Mouse (Mus musculus) limb, embryonic 12.5 days (tissue): ENCODE results near the gene Gm11020. TPM values are rescaled to one million over a fixed set of nuclear protein-coding genes. Genes with fewer than 3 reads are reported as not detected.

Source experiments
- ATAC-seq: fragments of 200-750 bp; cut with Nextera tagmentation; 2 replicates; pipeline ENCODE4 v1.8.0; 2017; ENCODE audit warnings: low read depth, moderate TSS enrichment; ENCODE audit not compliant: insufficient number of reproducible peaks, insufficient read depth, low FRiP score, low TSS enrichment
- H3K27ac ChIP-seq: fragments of 300-500 bp; sonication (generic); 2 replicates; pipeline ENCODE4 v1.5.1; 2016; ENCODE audit warnings: mild to moderate bottlenecking, moderate library complexity
- H3K27me3 ChIP-seq: fragments of 300-500 bp; sonication (generic); 2 replicates; pipeline ENCODE4 v1.6.1; 2016; ENCODE audit warnings: mild to moderate bottlenecking, moderate library complexity
- H3K36me3 ChIP-seq: fragments of 300-500 bp; sonication (generic); 2 replicates; pipeline ENCODE4 v1.6.1; 2016; ENCODE audit warnings: mild to moderate bottlenecking, moderate library complexity
- H3K4me1 ChIP-seq: fragments of 300-500 bp; sonication (generic); replicated peaks from 2 replicates; pipeline ENCODE4 v1.6.1; 2016
- H3K4me2 ChIP-seq: fragments of 300-500 bp; sonication (generic); 2 replicates; pipeline ENCODE4 v1.6.1; 2016; ENCODE audit warnings: mild to moderate bottlenecking, moderate library complexity
- H3K4me3 ChIP-seq: fragments of 300-500 bp; sonication (generic); replicated peaks from 2 replicates; pipeline ENCODE4 v1.5.1; 2016; ENCODE audit warnings: mild to moderate bottlenecking
- H3K9ac ChIP-seq: fragments of 300-500 bp; sonication (generic); replicated peaks from 2 replicates; pipeline ENCODE4 v1.6.1; 2016; ENCODE audit warnings: mild to moderate bottlenecking, moderate library complexity
- H3K9me3 ChIP-seq: fragments of 300-500 bp; sonication (generic); 2 replicates; pipeline ENCODE4 v1.6.1; 2016; ENCODE audit warnings: mild to moderate bottlenecking, moderate library complexity
- WGBS: fragments of 180-500 bp; shearing (Covaris S2); methylation state at CpG from one replicate; pipeline ENCODE4 v1.1.7; 2016; 5-methylcytosine and 5-hydroxymethylcytosine counted together
- polyA plus RNA-seq: library from polyadenylated mRNA; unstranded; fragments of >200 nt; fragmentation: Nextera tagmentation; extraction: Ambion mirVana; gene quantifications from 2 replicates; pipeline ENCODE4 v1.2.1, GENCODE M21; 2016

The Gm11020 gene
- polyA plus RNA-seq, 1 experiment from 2014 or later, result not detected

- H3K4me1 ChIP-seq, result peaks cover 9% of the 10 kb centered on the region; the same call in 1 of the 2 replicates
- no peak overlapping the region for H3K27ac ChIP-seq
- H3K4me2 ChIP-seq, result no peak overlapping the region
- 66% methylated on average over 5 of the region's 5 CpGs for WGBS
- no peak overlapping the region for H3K4me3 ChIP-seq
- H3K9me3 ChIP-seq, result no peaks in the 10 kb centered on the region
- ATAC-seq, result no peak
- H3K36me3 ChIP-seq, result 0 out of 2 replicates have a peak, but pooled peaks cover 5% of the 10 kb centered on the region
- H3K27me3 ChIP-seq, result no peaks in the 10 kb centered on the region
- no peak overlapping the region for H3K9ac ChIP-seq
Observed at GRCm38 (mm10) chr8:104367398-104367797, 46.0 kb downstream of the Gm11020 start.

- Histone ChIP-seq H3K27me3 (no peaks in the 10 kb centered on the region), H3K36me3 (0 out of 2 replicates have a peak, but pooled peaks cover 5% of the 10 kb centered on the region), H3K9ac (no peak overlapping the region), H3K4me1 (peaks cover 9% of the 10 kb centered on the region; the same call in 1 of the 2 replicates), H3K9me3 (no peaks in the 10 kb centered on the region), H3K4me3 (no peak overlapping the region), H3K4me2 (no peak overlapping the region), H3K27ac (no peak overlapping the region)
- ATAC-seq, result no peak
- WGBS, result 87% methylated on average over 12 of the region's 12 CpGs
Observed at GRCm38 (mm10) chr8:104369591-104369990, 48.2 kb downstream of the Gm11020 start.

- H3K4me3 ChIP-seq, result no peak overlapping the region
- no peak overlapping the region for H3K9ac ChIP-seq
- H3K27me3 ChIP-seq, result no peaks in the 10 kb centered on the region
- WGBS, result 74% methylated on average over 6 of the region's 6 CpGs
- H3K4me2 ChIP-seq, result no peak overlapping the region
- H3K9me3 ChIP-seq, result no peaks in the 10 kb centered on the region
- H3K27ac ChIP-seq, result no peak overlapping the region
- ATAC-seq, result no peak
- H3K36me3 ChIP-seq, result 0 out of 2 replicates have a peak, but pooled peaks cover 5% of the 10 kb centered on the region
- H3K4me1 ChIP-seq, result peaks cover 13% of the 10 kb centered on the region
Observed at GRCm38 (mm10) chr8:104370071-104370470, 48.7 kb downstream of the Gm11020 start.

GRCm38 (mm10) chr8:104371121-104371520, 49.8 kb downstream of the Gm11020 start:
- no peak overlapping the region for H3K4me2 ChIP-seq
- H3K27ac ChIP-seq, result no peak overlapping the region
- 91% methylated on average over 6 of the region's 6 CpGs for WGBS
- no peaks in the 10 kb centered on the region for H3K9me3 ChIP-seq
- peaks cover 21% of the 10 kb centered on the region for H3K4me1 ChIP-seq
- ATAC-seq, result no peak
- H3K9ac ChIP-seq, result no peak overlapping the region
- no peaks in the 10 kb centered on the region for H3K27me3 ChIP-seq
- H3K36me3 ChIP-seq, result 0 out of 2 replicates have a peak, but pooled peaks cover 5% of the 10 kb centered on the region
- no peak overlapping the region for H3K4me3 ChIP-seq

Other genes with a start within 250 kb of the Gm11020 start
- gene Cdh5, start 219.9 kb upstream of the Gm11020 start, polyA plus RNA-seq, result 16.2 and 19.2 TPM in 2 replicates
- gene Bean1, start 151.1 kb upstream of the Gm11020 start, polyA plus RNA-seq, result 0.42 and 0.53 TPM in 2 replicates
- 22.1 and 26.0 TPM in 2 replicates for gene Tk2, start 73.0 kb upstream of the Gm11020 start, polyA plus RNA-seq
- 48.6 and 52.2 TPM in 2 replicates for gene Cklf, start 70.7 kb upstream of the Gm11020 start, polyA plus RNA-seq
- gene Cmtm2a, start 28.4 kb upstream of the Gm11020 start, polyA plus RNA-seq, result not detected in 2 replicates
- gene Gm45711, start 11.5 kb upstream of the Gm11020 start, polyA plus RNA-seq, result not detected in 2 replicates
- gene Cmtm1, start 11.4 kb upstream of the Gm11020 start, polyA plus RNA-seq, result not detected in 2 replicates
- not detected in 2 replicates for gene Cmtm2b, start 663 bp downstream of the Gm11020 start, polyA plus RNA-seq
- gene Cmtm3, start 17.8 kb downstream of the Gm11020 start, polyA plus RNA-seq, result 99.8 and 102 TPM in 2 replicates
- gene Cmtm4, start 74.2 kb downstream of the Gm11020 start, polyA plus RNA-seq, result 3.2 TPM in 2 replicates
- 79.0 and 83.5 TPM in 2 replicates for gene Dync1li2, start 121.5 kb downstream of the Gm11020 start, polyA plus RNA-seq
- 0.28 and 0.70 TPM in 2 replicates for gene Terb1, start 188.3 kb downstream of the Gm11020 start, polyA plus RNA-seq
- 135 and 138 TPM in 2 replicates for gene Nae1, start 213.1 kb downstream of the Gm11020 start, polyA plus RNA-seq
- 0.76 and 1.5 TPM in 2 replicates for gene Car7, start 213.1 kb downstream of the Gm11020 start, polyA plus RNA-seq